Mouse (Mus musculus): Measurements from ENCODE around the gene Rnf216.

GRCm38 (mm10) chr5:143017401-143017800 lies 95.4 kb downstream of the Rnf216 start:
- TF ChIP-seq CTCF (IDR thresholded peaks at IDR 0.05; ENCODE audit: borderline replicate concordance, insufficient read depth, low read length) = no peak
- TF ChIP-seq POLR2A (IDR thresholded peaks at IDR 0.05; ENCODE audit: low read depth, low read length) = no peak
